Mouse (Mus musculus): ENCODE results near the gene Lhfp.

DNA sequence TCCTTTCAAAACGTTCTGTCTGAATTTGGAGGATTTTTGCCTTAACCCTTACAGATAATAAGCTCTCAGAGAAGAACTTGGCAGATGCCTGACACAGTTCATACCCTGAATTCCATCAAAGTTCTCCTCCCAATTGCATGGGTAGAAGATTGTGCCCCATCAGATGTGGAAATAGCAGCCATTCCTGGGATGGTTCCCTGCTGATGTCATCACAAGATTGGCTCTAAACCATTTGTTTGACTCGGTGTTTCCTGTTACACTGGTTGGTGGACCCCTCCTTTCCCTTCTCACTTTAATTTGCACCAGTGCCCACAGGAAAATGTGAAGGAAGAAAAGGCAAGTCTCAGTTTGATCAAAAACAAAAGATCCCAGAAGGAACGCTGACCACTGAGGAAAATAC is 68.6 kb downstream of the Lhfp start:
- TF ChIP-seq CTCF (IDR thresholded peaks at IDR 0.05; ENCODE audit: borderline replicate concordance, insufficient read depth, low read depth, low read length) = no peak
- TF ChIP-seq POLR2A (IDR thresholded peaks at IDR 0.05; ENCODE audit: borderline replicate concordance, insufficient read depth, low read length) = no peak
